Mouse (Mus musculus) ovary, postnatal 14 days (tissue): ENCODE measurements around the gene Gm10490.
"Not testable (repeated sequence)": the region's sequence is repeated elsewhere in the genome, so short reads cannot be mapped to it uniquely, and the experiment has no call there.

Experiments
- DNase-seq: peaks from one replicate; pipeline ENCODE4 v3.0.0; 2022; ENCODE audit warnings: low spot score

Gene Gm10490

GRCm38 (mm10) chrX:7909242-7909641 is at the start of gene Gm10490:
Gene Gm10490 (plus strand): TSS chrX:7909542.
- DNase-seq = not testable (repeated sequence)

GRCm38 (mm10) chrX:7863181-7863580 is 46.2 kb upstream of the Gm10490 start:
- DNase-seq = no peak

GRCm38 (mm10) chrX:7864551-7864950 is 44.8 kb upstream of the Gm10490 start:
- DNase-seq = no peak

GRCm38 (mm10) chrX:7865343-7865742 is 44.0 kb upstream of the Gm10490 start:
- DNase-seq = no peak

- no peak for DNase-seq
These were observed 43.6 kb upstream of the Gm10490 start for GRCm38 (mm10) chrX:7865786-7866185.

- no peak for DNase-seq
These were observed 42.2 kb upstream of the Gm10490 start for GRCm38 (mm10) chrX:7867141-7867540.

- DNase-seq = no peak
These were observed 40.8 kb upstream of the Gm10490 start for GRCm38 (mm10) chrX:7868506-7868905.

- no peak for DNase-seq
These were observed 39.5 kb upstream of the Gm10490 start for GRCm38 (mm10) chrX:7869826-7870225.

GRCm38 (mm10) chrX:7878007-7878419 is 31.3 kb upstream of the Gm10490 start, which contains the start of gene Pim2:
Gene Pim2 (plus strand): TSS chrX:7878262.
- peak; percentile 49 for DNase-seq

GRCm38 (mm10) chrX:7878495-7878894 is 30.8 kb upstream of the Gm10490 start:
- no peak for DNase-seq

GRCm38 (mm10) chrX:7879819-7880218 is 29.5 kb upstream of the Gm10490 start:
- peak; percentile 13 for DNase-seq

- peak; percentile 74 for DNase-seq
These were observed 25.3 kb upstream of the Gm10490 start, which contains the start of gene Slc35a2 for GRCm38 (mm10) chrX:7883841-7884567. Gene Slc35a2 (plus strand): TSS chrX:7884028.

GRCm38 (mm10) chrX:7898211-7898610 is 11.1 kb upstream of the Gm10490 start:
- no peak for DNase-seq

- DNase-seq = peak; percentile 60
These were observed 10.2 kb upstream of the Gm10490 start, which contains the start of the genes Pqbp1 and Timm17b for GRCm38 (mm10) chrX:7898880-7899874. Gene Pqbp1 (minus strand): TSS chrX:7899269. Gene Timm17b (plus strand): TSS chrX:7899357.

GRCm38 (mm10) chrX:7904441-7904840 is 4.9 kb upstream of the Gm10490 start:
- DNase-seq = no peak

GRCm38 (mm10) chrX:7907735-7908134 is 1.6 kb upstream of the Gm10490 start, which contains the start of gene Gm10491:
Gene Gm10491 (minus strand): TSS chrX:7907835.
- no peak for DNase-seq

- no peak for DNase-seq
These were observed 1.1 kb downstream of the Gm10490 start for GRCm38 (mm10) chrX:7910473-7910872.

- DNase-seq = not testable (repeated sequence)
These were observed 6.3 kb downstream of the Gm10490 start for GRCm38 (mm10) chrX:7915669-7916068.

- DNase-seq = not testable (repeated sequence)
These were observed 8.6 kb downstream of the Gm10490 start for GRCm38 (mm10) chrX:7917960-7918359.

- DNase-seq = no peak
These were observed 10.4 kb downstream of the Gm10490 start, which contains the start of gene Pcsk1n for GRCm38 (mm10) chrX:7919601-7920383. Gene Pcsk1n (plus strand): TSS chrX:7919822.

GRCm38 (mm10) chrX:7922032-7922431 is 12.7 kb downstream of the Gm10490 start:
- DNase-seq = no peak
